Mouse (Mus musculus): ENCODE results near the gene Olfr140.

The Olfr140 gene

GRCm38 (mm10) chr2:90063494-90063893 is at the start of gene Olfr140:
Gene Olfr140, minus strand, starts transcription at chr2:90063594.
- no peak for DNase-seq

- no peak for DNase-seq
Measured at GRCm38 (mm10) chr2:90070065-90070464, 6.7 kb upstream of the Olfr140 start.

- no peak for DNase-seq
Measured at GRCm38 (mm10) chr2:90035037-90035436, 28.4 kb downstream of the Olfr140 start, which contains the start of gene Olfr1265. Gene Olfr1265, plus strand, starts transcription at chr2:90035337.

GRCm38 (mm10) chr2:90025477-90025876 is 37.9 kb downstream of the Olfr140 start, which contains the start of gene Olfr1264:
Gene Olfr1264, minus strand, starts transcription at chr2:90025577.
- no peak for DNase-seq

GRCm38 (mm10) chr2:90011831-90012230 is 51.6 kb downstream of the Olfr140 start, which contains the start of gene Olfr1263:
Gene Olfr1263, plus strand, starts transcription at chr2:90012131.
- DNase-seq, result no peak

- no peak for DNase-seq
Measured at GRCm38 (mm10) chr2:89999845-90000244, 63.5 kb downstream of the Olfr140 start, which contains the start of gene Olfr1262. Gene Olfr1262, plus strand, starts transcription at chr2:90000145.

Measured in thymus, adult 18-20 months (tissue).